10 mouse cellular contexts compared by ENCODE assay signal in the genomic region with DNA sequence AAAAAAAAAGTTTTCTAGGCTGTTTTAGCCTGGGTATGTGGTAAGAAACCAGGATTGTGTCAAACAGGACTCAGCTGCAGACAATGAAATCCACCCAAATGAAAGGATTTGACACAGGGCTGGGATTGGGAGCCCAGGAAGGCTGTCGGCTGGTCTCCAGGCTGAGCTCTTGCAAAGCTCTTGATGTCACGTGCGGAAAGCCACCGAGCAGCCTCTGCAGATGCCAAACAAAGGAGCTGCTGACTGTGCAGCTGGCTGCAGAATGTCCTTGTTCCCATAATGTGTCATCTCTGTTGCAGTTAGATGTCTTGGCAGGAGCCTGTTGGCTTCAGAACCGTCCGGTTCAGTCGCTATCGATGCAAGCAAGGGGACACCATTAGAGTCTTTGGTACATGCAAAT. TPM values are rescaled to one million over a fixed set of nuclear protein-coding genes. Genes with fewer than 3 reads are reported as not detected.
A peak's percentile ranks its signal among the peaks of the same experiment; 100 is the strongest.
DNase-seq lines count a peak whose midpoint lies in the region; ATAC-seq lines count a peak whose summit lies in the region.
"Had no signal": no experiment of that assay in that cellular context is flagged by ENCODE, and none has a peak within 500 bp of the region (broad histone marks: within the 10 kb centered on the region; RNA-seq: fewer than 3 reads in every experiment).

No protein-coding gene starts in this region.

- no peak overlapping the region for H3K4me3 ChIP-seq in hindbrain, embryonic 11.5 days (ENCODE audit: low read depth, low read length)
- H3K4me3 ChIP-seq in hindbrain, embryonic 13.5 days, result no peak overlapping the region
- H3K4me3 ChIP-seq in forebrain, embryonic 14.5 days (ENCODE audit: low read depth, low read length), result no peak overlapping the region
- H3K4me3 ChIP-seq: neural tube, embryonic 12.5 days had no signal

- ATAC-seq in hindbrain, embryonic 11.5 days (ENCODE audit: low FRiP score), result no peak
- no peak for ATAC-seq in hindbrain, embryonic 13.5 days (ENCODE audit: low FRiP score)
- ATAC-seq in forebrain, embryonic 14.5 days, result peak; percentile 61; the same call in 1 of the 2 replicates

- H3K36me3 ChIP-seq in hindbrain, embryonic 11.5 days (ENCODE audit: control insufficient read depth, insufficient read depth, low read length), result no peaks in the 10 kb centered on the region
- no peaks in the 10 kb centered on the region for H3K36me3 ChIP-seq in hindbrain, embryonic 13.5 days
- H3K36me3 ChIP-seq in forebrain, embryonic 14.5 days (ENCODE audit: control insufficient read depth, insufficient read depth, low read length), result no peaks in the 10 kb centered on the region
- H3K36me3 ChIP-seq: neural tube, embryonic 12.5 days had no signal

- H3K4me1 ChIP-seq in hindbrain, embryonic 11.5 days (replicated peaks; ENCODE audit: control insufficient read depth, insufficient read depth, low read length), result no peaks in the 10 kb centered on the region
- no peaks in the 10 kb centered on the region for H3K4me1 ChIP-seq in hindbrain, embryonic 13.5 days (replicated peaks)
- H3K4me1 ChIP-seq in forebrain, embryonic 14.5 days (ENCODE audit: control insufficient read depth, insufficient read depth, low read length), result no peaks in the 10 kb centered on the region; the same call in 1 of the 2 replicates
- H3K4me1 ChIP-seq: neural tube, embryonic 12.5 days had no signal

- no peak overlapping the region for H3K9ac ChIP-seq in hindbrain, embryonic 11.5 days (ENCODE audit: low read depth, low read length)
- H3K9ac ChIP-seq in hindbrain, embryonic 13.5 days, result no peak overlapping the region
- no peak overlapping the region; the same call in 1 of the 2 replicates for H3K9ac ChIP-seq in forebrain, embryonic 14.5 days (ENCODE audit: low read length)
- H3K9ac ChIP-seq: neural tube, embryonic 12.5 days had no signal

- no peak overlapping the region for H3K4me2 ChIP-seq in hindbrain, embryonic 11.5 days (replicated peaks; ENCODE audit: low read depth, low read length)
- H3K4me2 ChIP-seq in hindbrain, embryonic 13.5 days, result no peak overlapping the region
- no peak overlapping the region for H3K4me2 ChIP-seq in forebrain, embryonic 14.5 days (ENCODE audit: low read length)
- H3K4me2 ChIP-seq: neural tube, embryonic 12.5 days had no signal

- H3K9me3 ChIP-seq in hindbrain, embryonic 11.5 days (ENCODE audit: control insufficient read depth, low read length), result no peaks in the 10 kb centered on the region
- H3K9me3 ChIP-seq in hindbrain, embryonic 13.5 days, result no peaks in the 10 kb centered on the region
- no peaks in the 10 kb centered on the region for H3K9me3 ChIP-seq in forebrain, embryonic 14.5 days (replicated peaks; ENCODE audit: control insufficient read depth, low read length)
- H3K9me3 ChIP-seq: neural tube, embryonic 12.5 days had no signal

- WGBS in hindbrain, embryonic 11.5 days, result 59% methylated on average over 8 of the region's 8 CpGs
- 51% methylated on average over 8 of the region's 8 CpGs for WGBS in hindbrain, embryonic 13.5 days
- 54% methylated on average over 8 of the region's 8 CpGs for WGBS in forebrain, embryonic 14.5 days

- no peak overlapping the region for H3K27ac ChIP-seq in hindbrain, embryonic 11.5 days (ENCODE audit: low read depth, low read length)
- no peak overlapping the region for H3K27ac ChIP-seq in hindbrain, embryonic 13.5 days
- no peak overlapping the region; the same call in 1 of the 2 replicates for H3K27ac ChIP-seq in forebrain, embryonic 14.5 days (ENCODE audit: low read depth, low read length)
- H3K27ac ChIP-seq: neural tube, embryonic 12.5 days had no signal

- DNase-seq in hindbrain, embryonic 11.5 days (ENCODE audit: low spot score), result peak; percentile 16
- DNase-seq in adrenal gland, adult 2 months, result peak; percentile 88
- DNase-seq in forebrain, embryonic 14.5 days (ENCODE audit: low spot score), result peak; percentile 60
- DNase-seq in lung, postnatal 4 days, result peak; percentile 43 to 89
- no peak for DNase-seq in thymus, postnatal 10 days (ENCODE audit: low spot score in 2 of 2)
- DNase-seq in kidney, postnatal 14 days, result no peak
- DNase-seq in cerebellum, adult 11 months, result no peak
- DNase-seq: liver had no signal

- no peaks in the 10 kb centered on the region for H3K27me3 ChIP-seq in hindbrain, embryonic 11.5 days (ENCODE audit: control insufficient read depth, insufficient read depth, low read length)
- no peaks in the 10 kb centered on the region for H3K27me3 ChIP-seq in hindbrain, embryonic 13.5 days
- H3K27me3 ChIP-seq in forebrain, embryonic 14.5 days (replicated peaks; ENCODE audit: control insufficient read depth, insufficient read depth, low read length), result no peaks in the 10 kb centered on the region
- H3K27me3 ChIP-seq: neural tube, embryonic 12.5 days had no signal

RNA-seq across cellular contexts. Expression of a gene that starts 56.1 kb away (rescaled TPM):
- 6.4 and 6.5 TPM in 2 replicates for polyA plus RNA-seq in hindbrain, embryonic 11.5 days (2014; fragmentation: Nextera tagmentation; extraction: Ambion mirVana)
- polyA plus RNA-seq in hindbrain, embryonic 13.5 days (2015; fragmentation: Nextera tagmentation; extraction: Ambion mirVana), result 6.5 and 7.2 TPM in 2 replicates
- total RNA-seq in adrenal gland, adult 2 months (2021), result 1 to 10 TPM; 3.5 to 7.3 TPM
- polyA plus RNA-seq in adrenal gland, adult 2 months (2012; rRNA removed), result 0.79 and 0.81 TPM in 2 replicates
- polyA plus RNA-seq in forebrain, embryonic 14.5 days (2014; fragmentation: Nextera tagmentation; extraction: Ambion mirVana), result 6.2 and 7.1 TPM in 2 replicates

Comparison
In these comparisons a context has a peak if more than half of its experiments do, and no peak if none do; other contexts are left out.
1. DNase-seq: peak in hindbrain, embryonic 11.5 days (single experiment), adrenal gland, adult 2 months (single experiment), forebrain, embryonic 14.5 days (single experiment) and lung, postnatal 4 days (2 of 2); none in thymus, postnatal 10 days (0 of 2), kidney, postnatal 14 days (single experiment) and cerebellum, adult 11 months (single experiment).